Mouse (Mus musculus): Measurements from ENCODE around the gene Galnt15. TPM values are rescaled to one million over a fixed set of nuclear protein-coding genes. Genes with fewer than 3 reads are reported as not detected.

The Galnt15 gene
- total and polyA plus RNA-seq, 3 experiments, result not detected

DNA sequence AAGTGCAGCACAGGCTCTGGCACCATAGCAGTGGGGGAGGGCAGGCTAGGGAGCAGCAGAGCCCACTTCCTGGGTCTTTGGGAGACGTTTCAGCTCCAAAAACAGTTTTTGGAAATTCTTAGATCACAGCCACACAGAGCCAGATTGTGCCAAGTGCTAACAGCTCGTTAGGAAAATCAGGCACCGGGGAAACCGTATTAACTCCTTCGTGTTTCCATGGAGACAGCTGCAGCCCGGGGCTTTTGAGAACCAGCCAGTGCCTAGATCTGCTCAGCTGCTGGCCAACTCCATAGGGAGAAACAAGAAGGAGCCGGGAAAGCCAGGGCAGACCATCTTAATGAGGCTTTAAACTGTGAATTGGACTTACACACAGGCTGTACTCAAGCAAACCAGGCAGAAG is 11.9 kb upstream of the Galnt15 start:
- H3K27me3 ChIP-seq (replicated peaks), result peaks cover 1% of the 10 kb centered on the region
- no peak overlapping the region for H3K4me3 ChIP-seq (replicated peaks in 1 of 3; ENCODE audit: low read depth in 2 of 3, low read length in 2 of 3, poor library complexity in 1 of 3)
- no peaks in the 10 kb centered on the region for H3K9me3 ChIP-seq (replicated peaks; ENCODE audit: low read length)
- H3K27ac ChIP-seq (ENCODE audit: insufficient read depth, low read depth), result no peak overlapping the region
- DNase-seq (ENCODE audit: extremely low read depth), result no peak
- in situ Hi-C loops (cut with MboI; ENCODE audit: low pct_ligation_motif_present, low pct_unique_long_range_greater_than_20kb, low sequenced_read_pairs), result no loop called here
- H3K4me2 ChIP-seq (ENCODE audit: insufficient read depth, low read depth, poor library complexity, severe bottlenecking), result no peak overlapping the region
- H3K36me3 ChIP-seq (replicated peaks in 1 of 2; ENCODE audit: control insufficient read depth in 1 of 2, insufficient read depth in 1 of 2, low read length in 1 of 2), result no peaks in the 10 kb centered on the region
- TF ChIP-seq RAD21 (IDR thresholded peaks at IDR 0.05; ENCODE audit: low read depth, low read length), result no peak
- no peak for TF ChIP-seq EP300 (IDR thresholded peaks at IDR 0.05; ENCODE audit: low read length)
- TF ChIP-seq POLR2A (IDR thresholded peaks at IDR 0.05; ENCODE audit: low read depth, low read length), result no peak
- TF ChIP-seq SIN3A (IDR thresholded peaks at IDR 0.05; ENCODE audit: low read length), result no peak
- TF ChIP-seq PAX5 (IDR thresholded peaks at IDR 0.05; ENCODE audit: low read length), result no peak
- no peak for TF ChIP-seq CHD1 (IDR thresholded peaks at IDR 0.05; ENCODE audit: low read depth, low read length)
- TF ChIP-seq JUND (conservative IDR thresholded peaks at IDR 0.05; ENCODE audit: low read depth, low read length), result no peak
- TF ChIP-seq TBP (conservative IDR thresholded peaks at IDR 0.05; ENCODE audit: low read depth, low read length), result no peak
- no peak for TF ChIP-seq ETS1 (conservative IDR thresholded peaks at IDR 0.05; ENCODE audit: low read depth, low read length)
- TF ChIP-seq KAT2A (IDR thresholded peaks at IDR 0.05; ENCODE audit: insufficient replicate concordance, low read length), result no peak
- no peak for TF ChIP-seq MAX (IDR thresholded peaks at IDR 0.05; ENCODE audit: low read length)
- no peak for TF ChIP-seq HCFC1 (IDR thresholded peaks at IDR 0.05; ENCODE audit: low read depth, low read length)
- H3K9ac ChIP-seq (ENCODE audit: insufficient read depth, low read depth), result no peak overlapping the region
- dilution Hi-C loops (cut with MboI; ENCODE audit: extremely low pct_ligation_motif_present, extremely low pct_unique_long_range_greater_than_20kb, low sequenced_read_pairs), result no loop called here
- H3K4me1 ChIP-seq (ENCODE audit: control insufficient read depth in 1 of 2, insufficient read depth in 2 of 2), result peaks cover 0 to 4% of the 10 kb centered on the region in 2 experiments; a peak in 2 of 4 replicates
- no peaks in the 10 kb centered on the region for H3K79me2 ChIP-seq (replicated peaks; ENCODE audit: control insufficient read depth, extremely low read depth, insufficient read depth, poor library complexity, severe bottlenecking)

DNA sequence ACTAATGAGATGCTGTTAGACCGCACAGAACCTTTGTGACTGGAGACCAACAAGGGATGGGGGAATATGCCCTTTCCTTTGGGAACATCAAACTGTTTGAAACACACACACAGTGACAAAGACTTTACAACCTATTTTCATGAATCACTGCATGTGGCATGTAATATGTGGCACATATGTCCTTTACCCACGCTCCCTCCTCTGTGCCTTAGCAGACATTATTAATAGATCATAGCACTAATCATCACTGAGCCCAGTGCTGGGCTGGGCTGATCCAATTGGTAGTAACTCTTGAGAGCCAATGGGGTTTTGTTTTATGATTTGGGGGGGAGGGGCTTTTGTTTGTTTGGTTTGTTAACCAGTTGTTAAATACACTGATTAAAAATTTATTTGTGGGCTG is 11.3 kb upstream of the Galnt15 start:
- Histone ChIP-seq H3K27me3 (replicated peaks) (peaks cover 1% of the 10 kb centered on the region), H3K36me3 (replicated peaks in 1 of 2; ENCODE audit: control insufficient read depth in 1 of 2, insufficient read depth in 1 of 2, low read length in 1 of 2) (no peaks in the 10 kb centered on the region), H3K4me1 (ENCODE audit: control insufficient read depth in 1 of 2, insufficient read depth in 2 of 2) (peaks cover 0 to 4% of the 10 kb centered on the region in 2 experiments; a peak in 1 of 4 replicates), H3K9ac (ENCODE audit: insufficient read depth, low read depth) (no peak overlapping the region), H3K4me3 (replicated peaks in 1 of 3; ENCODE audit: low read depth in 2 of 3, low read length in 2 of 3, poor library complexity in 1 of 3) (no peak overlapping the region), H3K9me3 (replicated peaks; ENCODE audit: low read length) (no peaks in the 10 kb centered on the region), H3K4me2 (ENCODE audit: insufficient read depth, low read depth, poor library complexity, severe bottlenecking) (no peak overlapping the region), H3K79me2 (replicated peaks; ENCODE audit: control insufficient read depth, extremely low read depth, insufficient read depth, poor library complexity, severe bottlenecking) (no peaks in the 10 kb centered on the region), H3K27ac (ENCODE audit: insufficient read depth, low read depth) (no peak overlapping the region)
- dilution Hi-C loops (cut with MboI; ENCODE audit: extremely low pct_ligation_motif_present, extremely low pct_unique_long_range_greater_than_20kb, low sequenced_read_pairs) (no loop called here), in situ Hi-C loops (cut with MboI; ENCODE audit: low pct_ligation_motif_present, low pct_unique_long_range_greater_than_20kb, low sequenced_read_pairs) (no loop called here)
- no peak for DNase-seq (ENCODE audit: extremely low read depth)
- TF ChIP-seq NELFE (IDR thresholded peaks at IDR 0.05; ENCODE audit: low read depth, low read length) (no peak), ZKSCAN1 (IDR thresholded peaks at IDR 0.05; ENCODE audit: borderline replicate concordance, low read depth, low read length) (no peak), CHD2 (IDR thresholded peaks at IDR 0.05; ENCODE audit: low read length) (no peak), RAD21 (IDR thresholded peaks at IDR 0.05; ENCODE audit: low read depth, low read length) (no peak), MEF2A (IDR thresholded peaks at IDR 0.05; ENCODE audit: borderline replicate concordance, low read depth, low read length) (no peak)
